Mouse (Mus musculus): Measurements from ENCODE around the gene Tmod1. TPM values are rescaled to one million over a fixed set of nuclear protein-coding genes. Genes with fewer than 3 reads are reported as not detected.

Tmod1 gene
- 2.5 and 3.5 TPM in 2 replicates for polyA plus RNA-seq (2012; rRNA removed; ENCODE audit: low replicate concordance)

DNA sequence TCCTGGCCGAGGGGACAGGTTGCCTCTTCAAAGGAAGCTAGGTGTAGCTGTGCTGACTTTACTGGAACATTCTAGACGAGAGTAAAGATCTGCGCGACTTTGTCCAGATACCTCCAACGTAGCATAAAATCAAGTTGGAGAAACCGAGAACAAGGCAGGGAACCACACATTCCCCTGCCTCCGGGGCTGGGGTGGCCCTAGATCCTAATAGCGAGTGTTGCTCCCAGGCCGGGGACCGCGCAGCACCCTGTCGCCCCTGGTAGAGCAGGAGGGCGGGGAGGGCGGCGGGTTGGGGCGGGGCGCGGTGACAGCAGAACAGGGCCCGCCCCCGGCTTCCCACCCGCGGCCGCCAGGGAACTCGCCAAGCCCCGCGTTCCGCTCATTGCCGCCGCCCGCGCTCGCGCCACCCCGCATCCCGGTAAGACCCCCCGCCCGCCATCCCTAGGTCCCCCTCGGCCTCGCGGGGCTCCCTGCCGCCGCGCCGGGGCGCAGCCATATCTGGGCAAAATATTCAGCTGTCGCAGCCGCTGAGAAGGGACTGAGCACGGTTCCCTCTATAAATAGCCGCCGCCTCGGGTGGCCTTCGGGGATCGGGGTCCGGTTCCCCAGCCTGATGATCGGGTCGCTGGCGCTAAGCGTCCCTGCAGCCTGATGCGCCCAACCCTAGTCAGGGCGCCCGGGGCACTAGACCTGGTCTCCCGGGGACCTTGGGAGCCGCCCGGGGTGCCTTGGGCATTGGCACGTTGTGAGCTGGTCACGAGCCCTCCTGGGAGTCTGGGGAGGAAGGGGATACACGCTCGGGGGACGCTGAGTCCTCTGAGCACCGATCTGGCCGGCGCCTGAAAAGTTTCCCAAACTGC is at the start of gene Tmod1:
TSS of gene Tmod1 (plus strand) at position 44 of the 860 bp plus-strand sequence.

DNA sequence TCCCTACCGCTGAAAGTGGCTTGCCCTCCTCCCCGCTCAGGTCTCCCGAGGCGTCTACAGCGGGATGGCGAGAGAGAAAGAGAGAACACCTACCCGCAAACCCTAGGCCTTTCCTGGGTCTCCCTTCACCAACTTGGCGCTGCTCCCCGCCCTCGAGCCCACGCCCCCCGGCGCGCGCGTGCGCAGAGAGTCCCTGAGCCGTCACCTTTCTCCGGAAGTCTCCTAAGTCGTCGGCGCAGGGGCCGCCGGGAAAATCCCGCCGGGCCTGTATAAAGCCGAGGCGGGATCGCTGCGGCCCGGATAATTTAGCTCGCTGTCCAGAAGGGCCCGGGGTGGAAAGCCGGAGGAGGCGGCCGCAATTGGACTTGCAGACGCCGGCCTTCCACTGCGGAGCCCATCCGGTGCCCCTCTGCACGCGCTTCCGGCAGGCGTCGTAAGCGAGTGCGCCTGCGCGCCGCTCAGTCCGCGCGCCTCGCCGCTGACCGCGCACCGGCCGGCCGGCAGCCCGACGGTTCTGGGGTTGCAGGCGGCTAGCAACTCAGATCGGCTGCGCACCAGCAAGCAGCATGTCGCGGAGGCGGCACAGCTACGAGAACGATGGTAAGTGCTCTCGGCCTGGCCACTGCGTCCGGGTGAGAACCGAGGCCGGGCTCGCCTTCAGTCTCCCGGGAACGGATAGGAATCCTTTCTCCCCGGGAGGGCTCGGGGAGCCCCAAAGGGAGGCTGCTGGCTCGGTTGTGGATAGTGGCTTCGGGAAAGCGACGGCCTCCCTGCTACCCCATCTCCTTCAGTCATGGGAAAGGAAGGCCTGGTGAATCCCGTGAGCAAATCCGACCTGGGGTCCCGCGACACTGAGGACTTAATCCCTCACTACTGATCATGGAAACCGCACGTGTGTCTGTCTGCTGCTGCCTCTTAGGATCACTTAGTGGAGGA is 99.8 kb downstream of the Tmod1 start, which contains the start of the genes Ncbp1 and Tstd2:
TSS of gene Ncbp1 (plus strand) at position 327 of the 936 bp plus-strand sequence.
TSS of gene Tstd2 (minus strand) at position 408 of the 936 bp plus-strand sequence.

Other genes with a start within 250 kb of the Tmod1 start
- gene Aldh1b1, start 239.9 kb upstream of the Tmod1 start, polyA plus RNA-seq (2012; rRNA removed; ENCODE audit: low replicate concordance): 0.80 and 21.5 TPM in 2 replicates
- 0.14 TPM in 1 of 2 replicates, not detected in the other for gene Igfbpl1, start 212.0 kb upstream of the Tmod1 start, polyA plus RNA-seq (2012; rRNA removed; ENCODE audit: low replicate concordance)
- gene Stra6l, start 190.3 kb upstream of the Tmod1 start, polyA plus RNA-seq (2012; rRNA removed; ENCODE audit: low replicate concordance): 0.33 and 7.0 TPM in 2 replicates
- gene Ccdc180, start 148.6 kb upstream of the Tmod1 start, polyA plus RNA-seq (2012; rRNA removed; ENCODE audit: low replicate concordance): not detected in 2 replicates
- 19.0 and 30.4 TPM in 2 replicates for gene Tdrd7, start 73.6 kb upstream of the Tmod1 start, polyA plus RNA-seq (2012; rRNA removed; ENCODE audit: low replicate concordance)
- gene Ncbp1, start 99.7 kb downstream of the Tmod1 start, polyA plus RNA-seq (2012; rRNA removed; ENCODE audit: low replicate concordance): 30.6 and 35.1 TPM in 2 replicates
- gene Tstd2, start 99.8 kb downstream of the Tmod1 start, polyA plus RNA-seq (2012; rRNA removed; ENCODE audit: low replicate concordance): 19.3 and 23.6 TPM in 2 replicates
- 13.6 and 30.2 TPM in 2 replicates for gene Xpa, start 157.4 kb downstream of the Tmod1 start, polyA plus RNA-seq (2012; rRNA removed; ENCODE audit: low replicate concordance)